Comparison of ENCODE assay signal across 8 mouse cellular contexts in genomic region chr11:117264162-117265021, GRCm38 (mm10).
A peak's percentile ranks its signal among the peaks of the same experiment; 100 is the strongest.
DNase-seq lines count a peak whose midpoint lies in the region; ATAC-seq and TF ChIP-seq lines count a peak whose summit lies in the region.

No protein-coding gene starts in this region.

- DNase-seq in liver, adult 2 months (ENCODE audit: extremely low read depth, low read depth, low spot score): no peak
- DNase-seq in liver: no peak
- no peak for DNase-seq in embryonic facial prominence, embryonic 11.5 days (ENCODE audit: low spot score)
- peak; percentile 59 for DNase-seq in heart, postnatal 36 days
- peak; percentile 49 for DNase-seq in right cerebral cortex, postnatal 25 days
- no peak for DNase-seq in adrenal gland, adult 18-20 months (ENCODE audit: low spot score in 2 of 2)

- no peaks in the 10 kb centered on the region for H3K36me3 ChIP-seq in liver, adult 2 months (ENCODE audit: control insufficient read depth, insufficient read depth, low read length)
- H3K36me3 ChIP-seq in embryonic facial prominence, embryonic 11.5 days (replicated peaks; ENCODE audit: control insufficient read depth, insufficient read depth, low read depth, low read length): no peaks in the 10 kb centered on the region
- no peaks in the 10 kb centered on the region for H3K36me3 ChIP-seq in forebrain, embryonic 12.5 days (replicated peaks)
- no peaks in the 10 kb centered on the region for H3K36me3 ChIP-seq in forebrain, embryonic 15.5 days

- no peak overlapping the region for H3K4me3 ChIP-seq in liver, adult 2 months (ENCODE audit: insufficient read depth, low read depth, low read length)
- H3K4me3 ChIP-seq in embryonic facial prominence, embryonic 11.5 days (ENCODE audit: low read depth, low read length): no peak overlapping the region; the same call in 1 of the 2 replicates
- no peak overlapping the region for H3K4me3 ChIP-seq in forebrain, embryonic 12.5 days (replicated peaks)
- no peak overlapping the region for H3K4me3 ChIP-seq in forebrain, embryonic 15.5 days

- peaks cover 17% of the 10 kb centered on the region for H3K4me1 ChIP-seq in liver, adult 2 months (ENCODE audit: control insufficient read depth, insufficient read depth, low read length)
- H3K4me1 ChIP-seq in embryonic facial prominence, embryonic 11.5 days (ENCODE audit: control insufficient read depth, insufficient read depth, low read length): peaks cover 13% of the 10 kb centered on the region
- H3K4me1 ChIP-seq in forebrain, embryonic 12.5 days: peaks cover 56% of the 10 kb centered on the region
- peaks cover 52% of the 10 kb centered on the region for H3K4me1 ChIP-seq in forebrain, embryonic 15.5 days

- H3K27me3 ChIP-seq in liver, adult 2 months (ENCODE audit: control insufficient read depth, insufficient read depth, low read length): no peaks in the 10 kb centered on the region
- H3K27me3 ChIP-seq in embryonic facial prominence, embryonic 11.5 days (ENCODE audit: control insufficient read depth, insufficient read depth, low read length): no peaks in the 10 kb centered on the region
- peaks cover 7% of the 10 kb centered on the region; the same call in 1 of the 2 replicates for H3K27me3 ChIP-seq in forebrain, embryonic 12.5 days
- no peaks in the 10 kb centered on the region for H3K27me3 ChIP-seq in forebrain, embryonic 15.5 days

- H3K79me2 ChIP-seq in liver, adult 2 months (ENCODE audit: control insufficient read depth, insufficient read depth, low read length): peaks cover 29% of the 10 kb centered on the region; the same call in 1 of the 2 replicates

- 79% methylated on average over 13 of the region's 13 CpGs for WGBS in liver, adult 2 months
- WGBS in embryonic facial prominence, embryonic 11.5 days: 58% methylated on average over 13 of the region's 13 CpGs
- 68% methylated on average over 13 of the region's 13 CpGs for WGBS in forebrain, embryonic 12.5 days
- WGBS in forebrain, embryonic 15.5 days: 55% methylated on average over 13 of the region's 13 CpGs

- no peak for ATAC-seq in embryonic facial prominence, embryonic 11.5 days (replicated peaks; ENCODE audit: insufficient number of reproducible peaks, low FRiP score, low TSS enrichment, low read depth)
- ATAC-seq in forebrain, embryonic 12.5 days (ENCODE audit: low FRiP score): no peak
- ATAC-seq in forebrain, embryonic 15.5 days (replicated peaks): no peak

- H3K4me2 ChIP-seq in embryonic facial prominence, embryonic 11.5 days (ENCODE audit: low read depth, low read length): no peak overlapping the region
- H3K4me2 ChIP-seq in forebrain, embryonic 12.5 days: no peak overlapping the region
- H3K4me2 ChIP-seq in forebrain, embryonic 15.5 days (replicated peaks): no peak overlapping the region

- no peaks in the 10 kb centered on the region for H3K9me3 ChIP-seq in embryonic facial prominence, embryonic 11.5 days (replicated peaks; ENCODE audit: control insufficient read depth, low read length)
- no peaks in the 10 kb centered on the region for H3K9me3 ChIP-seq in forebrain, embryonic 12.5 days
- H3K9me3 ChIP-seq in forebrain, embryonic 15.5 days: no peaks in the 10 kb centered on the region

- peak overlapping the region; percentile 22; the same call in 1 of the 2 replicates for H3K27ac ChIP-seq in liver, adult 2 months (replicated peaks; ENCODE audit: insufficient read depth, low read depth, low read length)
- 0 out of 2 replicates have a peak overlapping the region, but pooled peaks have one; percentile 9 for H3K27ac ChIP-seq in embryonic facial prominence, embryonic 11.5 days (replicated peaks; ENCODE audit: low read depth, low read length)
- no peak overlapping the region for H3K27ac ChIP-seq in forebrain, embryonic 12.5 days
- H3K27ac ChIP-seq in forebrain, embryonic 15.5 days (replicated peaks): no peak overlapping the region

- intact Hi-C loops in heart, postnatal 36 days (cut with DNase I): loop anchor here (2.0 kb wide), 1 partner anchor 48 kb away; no protein-coding TSS in a partner anchor

- no peak for TF ChIP-seq POLR2A in liver, adult 2 months (IDR thresholded peaks at IDR 0.05; ENCODE audit: extremely low read depth, insufficient read depth, low read length)

- H3K9ac ChIP-seq in liver, adult 2 months (ENCODE audit: low read depth, low read length): no peak overlapping the region
- no peak overlapping the region for H3K9ac ChIP-seq in embryonic facial prominence, embryonic 11.5 days (replicated peaks; ENCODE audit: low read length)
- H3K9ac ChIP-seq in forebrain, embryonic 12.5 days: no peak overlapping the region
- H3K9ac ChIP-seq in forebrain, embryonic 15.5 days (replicated peaks): no peak overlapping the region

- TF ChIP-seq CTCF in liver, adult 2 months (IDR thresholded peaks at IDR 0.05; ENCODE audit: low read depth, low read length): no peak

Comparison
In these comparisons a context has a peak if more than half of its experiments do, and no peak if none do; other contexts are left out.
1. DNase-seq: peak in heart, postnatal 36 days (2 of 2) and right cerebral cortex, postnatal 25 days (single experiment); none in liver, adult 2 months (single experiment), liver (single experiment), embryonic facial prominence, embryonic 11.5 days (single experiment) and adrenal gland, adult 18-20 months (0 of 2).
2. H3K27ac ChIP-seq: peak in liver, adult 2 months (single experiment) and embryonic facial prominence, embryonic 11.5 days (single experiment); none in forebrain, embryonic 12.5 days (single experiment) and forebrain, embryonic 15.5 days (single experiment).